Mouse (Mus musculus): ENCODE data around the gene Insl3. TPM values are rescaled to one million over a fixed set of nuclear protein-coding genes. Genes with fewer than 3 reads are reported as not detected.

The Insl3 gene
- polyA plus RNA-seq, 2 experiments: 0.73 to 1.5 TPM

DNA sequence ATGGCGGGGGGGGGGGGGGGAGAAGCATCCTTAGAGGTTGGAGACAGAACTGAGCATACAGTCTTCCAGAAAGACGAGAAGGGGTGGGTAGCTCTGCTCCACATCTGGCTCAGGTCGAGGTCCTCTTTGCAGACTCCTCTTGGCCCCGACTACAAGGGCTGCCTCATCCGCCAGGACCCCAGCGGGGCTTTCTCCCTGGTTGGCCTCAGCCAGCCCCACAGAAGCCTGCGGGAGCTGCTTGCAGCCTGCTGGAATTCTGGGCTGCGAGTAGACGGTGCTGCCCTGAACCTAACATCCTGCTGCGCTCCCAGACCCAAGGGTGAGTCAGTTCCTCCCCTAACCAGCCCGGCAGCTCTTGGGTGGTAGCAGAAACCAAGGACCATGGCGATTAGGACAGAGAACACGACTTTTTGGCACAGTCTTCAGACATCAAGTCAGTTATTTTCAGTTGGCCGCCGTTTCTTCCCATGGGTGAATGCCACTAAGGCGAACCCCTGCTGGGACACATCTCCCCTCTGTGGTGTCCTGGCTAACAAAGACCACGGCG lies 7.6 kb upstream of the Insl3 start:
- TF ChIP-seq CTCF (IDR thresholded peaks at IDR 0.05; ENCODE audit: low read depth): no peak
- no peak for TF ChIP-seq EP300 (IDR thresholded peaks at IDR 0.05; ENCODE audit: low read depth)
- no peak overlapping the region for H3K27ac ChIP-seq
- H3K4me2 ChIP-seq (ENCODE audit: low read depth): no peak overlapping the region
- peaks cover 8% of the 10 kb centered on the region for H3K27me3 ChIP-seq (ENCODE audit: control insufficient read depth, insufficient read depth, low read length)
- no peaks in the 10 kb centered on the region for H3K9me3 ChIP-seq (ENCODE audit: control insufficient read depth, low read length)
- H3K4me3 ChIP-seq (ENCODE audit: insufficient read depth in 1 of 2, low read depth in 2 of 2, low read length in 2 of 2): no peak overlapping the region
- H3K4me1 ChIP-seq (replicated peaks; ENCODE audit: control insufficient read depth in 2 of 2, insufficient read depth in 2 of 2, low read length in 1 of 2): peaks cover 9 to 12% of the 10 kb centered on the region in 2 experiments
- 67% methylated on average over 17 of the region's 18 CpGs for WGBS (ENCODE audit: insufficient replicate concordance)
- no peak overlapping the region for H3K9ac ChIP-seq (replicated peaks)
- ATAC-seq (ENCODE audit: insufficient read depth) (no peak), DNase-seq (ENCODE audit: low read depth in 3 of 3, low spot score in 3 of 3) (no peak)
- no peaks in the 10 kb centered on the region for H3K36me3 ChIP-seq (replicated peaks; ENCODE audit: control insufficient read depth, insufficient read depth, low read depth)

- TF ChIP-seq EP300 (IDR thresholded peaks at IDR 0.05; ENCODE audit: low read depth) (no peak), CTCF (IDR thresholded peaks at IDR 0.05; ENCODE audit: low read depth) (no peak)
- Histone ChIP-seq H3K27me3 (ENCODE audit: control insufficient read depth, insufficient read depth, low read length) (peaks cover 21% of the 10 kb centered on the region), H3K4me1 (replicated peaks; ENCODE audit: control insufficient read depth in 2 of 2, insufficient read depth in 2 of 2, low read length in 1 of 2) (no peaks in the 10 kb centered on the region; a peak in 2 of 4 replicates)
Measured at GRCm38 (mm10) chr8:71682832-71683231, 6.2 kb upstream of the Insl3 start.

GRCm38 (mm10) chr8:71684701-71685100 lies 4.3 kb upstream of the Insl3 start:
- Histone ChIP-seq H3K4me3 (ENCODE audit: insufficient read depth in 1 of 2, low read depth in 2 of 2, low read length in 2 of 2) (no peak overlapping the region), H3K4me1 (replicated peaks; ENCODE audit: control insufficient read depth in 2 of 2, insufficient read depth in 2 of 2, low read length in 1 of 2) (no peaks in the 10 kb centered on the region), H3K9ac (replicated peaks) (no peak overlapping the region), H3K27me3 (ENCODE audit: control insufficient read depth, insufficient read depth, low read length) (peaks cover 40% of the 10 kb centered on the region), H3K27ac (no peak overlapping the region), H3K36me3 (replicated peaks; ENCODE audit: control insufficient read depth, insufficient read depth, low read depth) (no peaks in the 10 kb centered on the region), H3K9me3 (ENCODE audit: control insufficient read depth, low read length) (no peaks in the 10 kb centered on the region), H3K4me2 (ENCODE audit: low read depth) (no peak overlapping the region)
- DNase-seq (ENCODE audit: low read depth in 3 of 3, low spot score in 3 of 3) (no peak), ATAC-seq (ENCODE audit: insufficient read depth) (no peak)
- no peak for TF ChIP-seq EP300 (IDR thresholded peaks at IDR 0.05; ENCODE audit: low read depth)
- no peak for TF ChIP-seq CTCF (IDR thresholded peaks at IDR 0.05; ENCODE audit: low read depth)
- 69% methylated on average over 10 of the region's 10 CpGs for WGBS (ENCODE audit: insufficient replicate concordance)

More at GRCm38 (mm10) chr8:71682832-71683231, 6.2 kb upstream of the Insl3 start:
- DNase-seq (ENCODE audit: low read depth in 3 of 3, low spot score in 3 of 3): no peak
- no peak overlapping the region for H3K4me3 ChIP-seq (ENCODE audit: insufficient read depth in 1 of 2, low read depth in 2 of 2, low read length in 2 of 2)
- no peak overlapping the region for H3K9ac ChIP-seq (replicated peaks)
- no peak overlapping the region for H3K27ac ChIP-seq
- H3K4me2 ChIP-seq (ENCODE audit: low read depth): no peak overlapping the region
- no peak for ATAC-seq (ENCODE audit: insufficient read depth)
- WGBS (ENCODE audit: insufficient replicate concordance): 83% methylated on average over 12 of the region's 12 CpGs
- no peaks in the 10 kb centered on the region for H3K9me3 ChIP-seq (ENCODE audit: control insufficient read depth, low read length)
- no peaks in the 10 kb centered on the region for H3K36me3 ChIP-seq (replicated peaks; ENCODE audit: control insufficient read depth, insufficient read depth, low read depth)

DNA sequence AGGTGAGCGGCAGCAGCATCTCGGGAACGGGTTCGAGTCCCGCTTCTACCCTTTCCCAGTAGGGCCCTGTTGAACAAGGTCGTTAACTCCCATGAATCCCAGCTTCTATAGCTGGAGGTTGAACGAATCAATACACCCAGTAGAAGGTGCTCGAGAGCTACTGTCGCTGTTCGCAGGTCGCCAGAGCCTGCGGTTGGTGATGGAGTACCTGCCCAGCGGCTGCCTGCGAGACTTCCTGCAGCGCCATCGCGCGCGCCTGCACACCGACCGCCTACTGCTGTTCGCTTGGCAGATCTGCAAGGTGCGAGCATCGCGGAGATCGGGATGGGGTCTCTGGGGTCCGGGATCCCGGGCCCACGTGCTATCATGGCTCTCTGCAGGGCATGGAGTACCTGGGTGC lies 3.4 kb upstream of the Insl3 start:
- ATAC-seq (ENCODE audit: insufficient read depth) (no peak), DNase-seq (ENCODE audit: low read depth in 3 of 3, low spot score in 3 of 3) (no peak)
- Histone ChIP-seq H3K27ac (no peak overlapping the region), H3K4me3 (ENCODE audit: insufficient read depth in 1 of 2, low read depth in 2 of 2, low read length in 2 of 2) (no peak overlapping the region), H3K4me1 (replicated peaks; ENCODE audit: control insufficient read depth in 2 of 2, insufficient read depth in 2 of 2, low read length in 1 of 2) (no peaks in the 10 kb centered on the region), H3K27me3 (ENCODE audit: control insufficient read depth, insufficient read depth, low read length) (peaks cover 48% of the 10 kb centered on the region), H3K9ac (replicated peaks) (no peak overlapping the region), H3K4me2 (ENCODE audit: low read depth) (no peak overlapping the region), H3K36me3 (replicated peaks; ENCODE audit: control insufficient read depth, insufficient read depth, low read depth) (no peaks in the 10 kb centered on the region), H3K9me3 (ENCODE audit: control insufficient read depth, low read length) (no peaks in the 10 kb centered on the region)
- 56% methylated on average over 29 of the region's 29 CpGs for WGBS (ENCODE audit: insufficient replicate concordance)
- no peak for TF ChIP-seq EP300 (IDR thresholded peaks at IDR 0.05; ENCODE audit: low read depth)

- H3K27ac ChIP-seq: no peak overlapping the region
- H3K36me3 ChIP-seq (replicated peaks; ENCODE audit: control insufficient read depth, insufficient read depth, low read depth): no peaks in the 10 kb centered on the region
- peaks cover 55% of the 10 kb centered on the region for H3K27me3 ChIP-seq (ENCODE audit: control insufficient read depth, insufficient read depth, low read length)
- TF ChIP-seq EP300 (IDR thresholded peaks at IDR 0.05; ENCODE audit: low read depth) (no peak), CTCF (IDR thresholded peaks at IDR 0.05; ENCODE audit: low read depth) (no peak)
- 41% methylated on average over 23 of the region's 23 CpGs for WGBS (ENCODE audit: insufficient replicate concordance)
- H3K4me3 ChIP-seq (ENCODE audit: insufficient read depth in 1 of 2, low read depth in 2 of 2, low read length in 2 of 2): no peak overlapping the region
- no peak overlapping the region for H3K9ac ChIP-seq (replicated peaks)
- no peaks in the 10 kb centered on the region for H3K4me1 ChIP-seq (replicated peaks; ENCODE audit: control insufficient read depth in 2 of 2, insufficient read depth in 2 of 2, low read length in 1 of 2)
- H3K9me3 ChIP-seq (ENCODE audit: control insufficient read depth, low read length): no peaks in the 10 kb centered on the region
- ATAC-seq (ENCODE audit: insufficient read depth): no peak; the same call in none of the 2 replicates
- H3K4me2 ChIP-seq (ENCODE audit: low read depth): no peak overlapping the region
- DNase-seq (ENCODE audit: low read depth in 3 of 3, low spot score in 3 of 3): no peak
Measured at GRCm38 (mm10) chr8:71686143-71686734, 2.8 kb upstream of the Insl3 start.
